Mouse (Mus musculus): ENCODE results near the gene Fkbp8. TPM values are rescaled to one million over a fixed set of nuclear protein-coding genes. Genes with fewer than 3 reads are reported as not detected.

Gene Fkbp8
- 99.1 TPM for polyA plus RNA-seq (2015; fragmentation: Illumina TruSeq; extraction: RNeasy Lipid Tissue Mini Kit (QIAGEN cat#74804); ENCODE audit: insufficient read depth, low replicate concordance)

DNA sequence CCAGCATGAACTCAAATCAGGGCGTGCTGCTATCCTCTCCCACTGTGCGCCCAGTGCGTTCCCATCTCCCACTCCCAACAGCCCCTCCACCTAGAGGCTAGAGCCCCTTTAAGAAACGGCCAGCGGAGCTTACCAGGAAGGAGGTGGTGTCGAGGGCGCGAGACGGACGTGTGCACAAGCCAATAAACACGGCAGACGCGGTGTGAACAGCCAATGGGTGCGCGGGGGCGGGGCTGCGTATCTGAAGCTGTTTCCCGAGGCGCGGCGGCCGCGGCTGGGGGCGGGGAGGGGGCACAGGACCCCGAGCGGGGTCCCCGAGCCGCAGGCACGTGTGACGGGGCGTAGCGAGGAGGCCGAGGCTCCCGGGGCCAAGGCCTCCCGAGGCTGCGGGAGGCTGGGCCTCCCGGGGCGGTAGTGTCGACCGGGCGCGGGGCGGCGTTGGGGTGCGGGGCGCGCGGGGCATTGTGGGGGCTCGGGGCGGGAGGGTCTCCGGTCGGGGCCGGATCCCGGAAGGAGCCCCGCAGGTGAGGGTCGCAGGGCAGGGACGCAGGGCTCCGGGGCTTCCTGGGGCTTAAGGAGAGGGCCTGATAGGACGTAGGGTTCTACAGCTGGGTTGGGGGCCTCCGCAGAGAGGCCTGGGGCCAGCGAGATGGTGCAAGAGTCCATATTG is at the start of gene Fkbp8, which contains the start of gene Kxd1:
TSS of gene Fkbp8 (plus strand) at position 213 of the 670 bp plus-strand sequence.
TSS of gene Kxd1 (minus strand) at position 445 of the 670 bp plus-strand sequence.

DNA sequence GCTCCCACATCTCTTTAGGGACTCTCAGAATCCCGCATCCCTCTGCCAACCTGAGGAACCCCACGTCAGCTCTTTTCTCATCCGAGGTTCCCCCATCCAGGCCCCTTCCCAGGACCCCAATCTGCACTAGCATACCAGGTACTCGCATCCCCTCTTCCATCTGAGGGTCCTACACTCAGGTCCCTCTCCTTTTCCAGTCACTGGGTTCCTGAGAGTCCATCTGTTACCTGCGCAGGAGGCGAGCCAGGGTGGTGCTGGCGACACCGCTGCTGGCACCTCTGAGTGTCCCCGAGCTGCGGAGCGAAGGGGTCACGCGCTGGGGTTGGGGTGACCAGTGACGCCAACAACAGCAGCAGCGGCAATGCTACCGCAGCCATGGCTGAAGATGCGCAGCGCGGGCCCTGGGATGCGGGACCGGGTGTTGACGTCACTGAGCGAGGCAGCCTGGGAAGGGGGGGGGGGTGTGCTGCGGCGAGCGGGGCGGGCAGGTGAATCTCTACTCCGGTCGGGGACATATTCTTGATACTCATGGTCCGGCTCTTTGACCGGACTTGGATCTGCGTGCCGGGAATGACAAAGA is 40.5 kb upstream of the Fkbp8 start, which contains the start of gene Tmem59l:
TSS of gene Tmem59l (minus strand) at position 418 of the 580 bp plus-strand sequence.

DNA sequence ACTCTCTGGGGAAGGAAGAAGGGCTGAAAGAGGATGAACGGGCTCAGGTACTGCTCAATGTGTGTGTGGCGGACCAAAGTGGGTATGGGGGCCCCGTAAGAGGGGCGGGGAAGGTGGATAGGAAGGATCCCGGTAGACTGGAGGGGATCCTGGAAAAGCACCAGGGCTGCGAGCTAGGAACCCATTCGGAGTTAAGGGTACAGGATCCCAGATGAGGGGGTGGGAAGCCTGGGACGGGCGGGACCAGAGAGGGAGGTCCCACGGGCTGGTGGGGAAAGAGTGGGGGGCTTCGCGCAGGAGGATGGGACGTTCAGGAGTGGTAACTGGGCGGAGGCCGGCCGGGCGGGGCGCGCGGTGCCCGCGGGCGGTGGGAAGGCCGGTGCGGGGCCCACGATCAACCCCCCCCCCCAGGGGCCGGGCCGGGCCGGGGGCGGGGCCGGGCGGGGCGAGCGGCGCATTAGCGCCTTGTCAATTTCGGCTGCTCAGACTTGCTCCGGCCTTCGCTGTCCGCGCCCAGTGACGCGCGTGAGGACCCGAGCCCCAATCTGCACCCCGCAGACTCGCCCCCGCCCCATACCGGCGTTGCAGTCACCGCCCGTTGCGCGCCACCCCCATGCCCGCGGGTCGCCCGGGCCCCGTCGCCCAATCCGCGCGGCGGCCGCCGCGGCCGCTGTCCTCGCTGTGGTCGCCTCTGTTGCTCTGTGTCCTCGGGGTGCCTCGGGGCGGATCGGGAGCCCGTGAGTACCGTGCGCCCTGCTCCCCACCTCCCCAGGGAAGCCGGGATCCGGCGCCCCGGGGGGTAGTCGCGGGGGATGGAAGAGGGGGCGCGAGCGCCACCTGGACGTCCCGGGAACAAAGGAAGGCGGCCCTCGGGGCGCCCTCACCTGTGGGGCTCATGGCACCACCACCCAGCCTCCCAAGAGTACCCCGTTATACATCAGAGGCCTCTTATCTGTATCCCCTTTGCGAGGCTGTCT is 34.6 kb upstream of the Fkbp8 start, which contains the start of gene Crlf1:
TSS of gene Crlf1 (plus strand) at position 495 of the 977 bp plus-strand sequence.

DNA sequence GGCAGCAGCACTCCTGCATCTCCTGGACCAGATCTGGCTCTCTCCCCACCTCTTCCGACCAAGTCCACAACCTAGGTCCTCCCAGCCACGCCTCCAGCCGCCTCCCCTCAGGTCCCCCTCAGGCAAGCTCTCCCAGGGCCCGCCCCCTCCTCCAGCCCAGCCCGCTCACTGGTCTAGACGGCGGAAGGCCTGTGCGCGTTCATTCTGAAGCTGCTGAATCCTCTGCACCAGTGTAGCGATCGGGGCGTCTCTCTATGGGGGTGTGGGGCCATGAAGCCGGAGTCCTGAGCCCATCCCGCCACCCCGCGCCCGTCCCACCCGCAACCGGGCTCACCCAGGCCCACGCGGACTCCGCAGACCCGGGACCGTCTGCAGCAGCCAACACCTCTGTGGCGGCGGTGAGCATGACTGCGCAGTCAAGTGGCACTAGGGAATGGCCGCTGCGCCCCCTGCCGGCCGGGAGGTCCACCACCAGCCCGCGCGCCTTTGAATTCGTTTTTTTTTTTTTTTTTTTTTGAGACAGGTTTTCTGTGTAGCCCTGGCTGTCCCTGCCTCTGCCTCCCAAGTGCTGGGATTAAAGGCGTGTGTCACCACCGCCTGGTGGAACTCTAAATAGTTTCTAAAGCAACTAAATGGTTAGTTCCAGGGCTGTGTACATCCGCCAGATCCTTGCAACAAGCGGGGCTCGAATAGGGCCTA is 21.0 kb upstream of the Fkbp8 start, which contains the start of gene Rex1bd:
TSS of gene Rex1bd (minus strand) at position 425 of the 699 bp plus-strand sequence.

DNA sequence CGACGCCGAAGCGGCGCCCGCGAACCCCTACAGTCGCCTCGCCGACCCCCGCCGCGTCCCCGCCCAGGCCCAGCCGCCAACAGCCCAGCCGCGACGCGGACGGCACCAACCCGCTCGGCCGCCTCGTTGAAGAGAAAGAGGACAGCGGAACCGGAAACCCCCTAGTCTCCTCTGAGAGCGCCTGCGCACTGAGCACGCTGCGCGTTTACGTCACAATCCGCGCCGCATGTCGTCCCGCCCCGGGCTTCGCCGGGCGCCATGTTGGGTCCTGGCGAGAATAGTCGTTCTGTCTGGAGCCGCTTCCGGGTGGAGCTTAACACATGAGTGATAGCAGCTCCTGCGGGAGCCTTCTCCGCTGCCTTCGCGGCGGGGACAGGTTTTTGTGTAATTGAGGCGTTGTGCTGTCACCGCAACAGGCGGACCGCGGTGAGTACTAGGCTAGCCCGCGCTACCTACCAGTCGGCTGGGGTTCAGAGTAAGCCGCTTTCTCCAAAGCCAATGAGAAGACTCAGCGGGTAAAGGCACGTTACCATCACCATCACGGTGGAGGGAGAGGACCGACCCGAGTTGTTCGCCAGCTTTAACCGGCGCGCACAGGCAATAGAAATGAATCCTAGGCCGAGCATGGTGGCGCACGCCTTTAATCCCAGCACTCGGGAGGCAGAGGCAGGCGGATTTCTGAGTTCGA is 17.2 kb upstream of the Fkbp8 start, which contains the start of gene Uba52:
TSS of gene Uba52 (minus strand) at position 574 of the 688 bp plus-strand sequence.

DNA sequence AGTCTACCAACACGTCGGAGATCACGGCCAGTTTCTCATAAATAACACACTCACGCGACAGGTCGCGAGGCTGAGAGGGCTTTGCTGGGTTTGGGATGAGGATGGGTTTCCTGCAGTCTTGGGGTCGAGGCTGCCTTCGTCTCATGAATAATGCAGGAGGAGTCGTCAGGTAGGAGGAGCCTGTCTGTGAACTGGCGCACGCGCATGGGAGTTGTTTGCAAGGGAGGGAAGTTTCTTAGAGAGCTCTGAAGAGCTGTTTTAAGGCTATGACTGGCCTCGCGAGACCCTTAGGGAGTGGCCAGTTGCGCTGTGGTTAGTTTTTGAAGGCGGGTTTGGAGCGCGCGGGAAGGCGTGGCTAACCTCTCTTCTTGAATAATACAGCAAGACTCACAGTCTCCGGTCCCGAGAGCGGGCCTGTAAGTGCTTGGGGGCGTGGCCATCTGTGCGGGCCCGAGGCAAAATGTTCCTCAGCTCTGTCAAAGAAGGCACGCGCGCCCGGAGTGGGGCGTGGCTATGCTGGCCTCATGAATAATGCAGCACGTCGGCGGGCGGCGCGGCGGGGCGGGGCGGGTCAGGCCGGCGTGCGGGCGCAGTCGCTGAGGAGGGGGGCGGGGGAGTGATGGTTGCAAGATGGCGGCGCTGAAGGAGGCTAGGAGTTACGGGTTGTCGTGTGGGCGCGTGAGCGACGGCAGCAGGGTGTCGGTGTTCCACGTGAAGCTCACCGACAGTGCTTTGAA is 11.7 kb downstream of the Fkbp8 start, which contains the start of gene Ell:
TSS of gene Ell (plus strand) at position 381 of the 737 bp plus-strand sequence.

Other genes with a start within 250 kb of the Fkbp8 start
- gene Homer3, start 244.9 kb upstream of the Fkbp8 start, polyA plus RNA-seq (2015; fragmentation: Illumina TruSeq; extraction: RNeasy Lipid Tissue Mini Kit (QIAGEN cat#74804); ENCODE audit: insufficient read depth, low replicate concordance) = 4.2 TPM
- gene Ddx49, start 225.2 kb upstream of the Fkbp8 start, polyA plus RNA-seq (2015; fragmentation: Illumina TruSeq; extraction: RNeasy Lipid Tissue Mini Kit (QIAGEN cat#74804); ENCODE audit: insufficient read depth, low replicate concordance) = 23.5 TPM
- 32.0 TPM for gene Cope, start 225.2 kb upstream of the Fkbp8 start, polyA plus RNA-seq (2015; fragmentation: Illumina TruSeq; extraction: RNeasy Lipid Tissue Mini Kit (QIAGEN cat#74804); ENCODE audit: insufficient read depth, low replicate concordance)
- not detected for gene Cers1, start 211.9 kb upstream of the Fkbp8 start, polyA plus RNA-seq (2015; fragmentation: Illumina TruSeq; extraction: RNeasy Lipid Tissue Mini Kit (QIAGEN cat#74804); ENCODE audit: insufficient read depth, low replicate concordance)
- gene Gdf1, start 197.9 kb upstream of the Fkbp8 start, polyA plus RNA-seq (2015; fragmentation: Illumina TruSeq; extraction: RNeasy Lipid Tissue Mini Kit (QIAGEN cat#74804); ENCODE audit: insufficient read depth, low replicate concordance) = not detected
- gene Upf1, start 174.4 kb upstream of the Fkbp8 start, polyA plus RNA-seq (2015; fragmentation: Illumina TruSeq; extraction: RNeasy Lipid Tissue Mini Kit (QIAGEN cat#74804); ENCODE audit: insufficient read depth, low replicate concordance) = 16.2 TPM
- 0.10 TPM for gene Comp, start 154.2 kb upstream of the Fkbp8 start, polyA plus RNA-seq (2015; fragmentation: Illumina TruSeq; extraction: RNeasy Lipid Tissue Mini Kit (QIAGEN cat#74804); ENCODE audit: insufficient read depth, low replicate concordance)
- gene Crtc1, start 88.1 kb upstream of the Fkbp8 start, polyA plus RNA-seq (2015; fragmentation: Illumina TruSeq; extraction: RNeasy Lipid Tissue Mini Kit (QIAGEN cat#74804); ENCODE audit: insufficient read depth, low replicate concordance) = 6.5 TPM
- gene Klhl26, start 50.8 kb upstream of the Fkbp8 start, polyA plus RNA-seq (2015; fragmentation: Illumina TruSeq; extraction: RNeasy Lipid Tissue Mini Kit (QIAGEN cat#74804); ENCODE audit: insufficient read depth, low replicate concordance) = 5.5 TPM
- gene Tmem59l, start 40.4 kb upstream of the Fkbp8 start, polyA plus RNA-seq (2015; fragmentation: Illumina TruSeq; extraction: RNeasy Lipid Tissue Mini Kit (QIAGEN cat#74804); ENCODE audit: insufficient read depth, low replicate concordance) = not detected
- not detected for gene Crlf1, start 34.6 kb upstream of the Fkbp8 start, polyA plus RNA-seq (2015; fragmentation: Illumina TruSeq; extraction: RNeasy Lipid Tissue Mini Kit (QIAGEN cat#74804); ENCODE audit: insufficient read depth, low replicate concordance)
- 10.3 TPM for gene Rex1bd, start 21.0 kb upstream of the Fkbp8 start, polyA plus RNA-seq (2015; fragmentation: Illumina TruSeq; extraction: RNeasy Lipid Tissue Mini Kit (QIAGEN cat#74804); ENCODE audit: insufficient read depth, low replicate concordance)
- gene Uba52, start 16.9 kb upstream of the Fkbp8 start, polyA plus RNA-seq (2015; fragmentation: Illumina TruSeq; extraction: RNeasy Lipid Tissue Mini Kit (QIAGEN cat#74804); ENCODE audit: insufficient read depth, low replicate concordance) = 680 TPM
- 50.0 TPM for gene Kxd1, start 232 bp downstream of the Fkbp8 start, polyA plus RNA-seq (2015; fragmentation: Illumina TruSeq; extraction: RNeasy Lipid Tissue Mini Kit (QIAGEN cat#74804); ENCODE audit: insufficient read depth, low replicate concordance)
- 10.1 TPM for gene Ell, start 11.7 kb downstream of the Fkbp8 start, polyA plus RNA-seq (2015; fragmentation: Illumina TruSeq; extraction: RNeasy Lipid Tissue Mini Kit (QIAGEN cat#74804); ENCODE audit: insufficient read depth, low replicate concordance)
- gene Isyna1, start 66.6 kb downstream of the Fkbp8 start, polyA plus RNA-seq (2015; fragmentation: Illumina TruSeq; extraction: RNeasy Lipid Tissue Mini Kit (QIAGEN cat#74804); ENCODE audit: insufficient read depth, low replicate concordance) = 9.0 TPM
- 8.2 TPM for gene Ssbp4, start 81.1 kb downstream of the Fkbp8 start, polyA plus RNA-seq (2015; fragmentation: Illumina TruSeq; extraction: RNeasy Lipid Tissue Mini Kit (QIAGEN cat#74804); ENCODE audit: insufficient read depth, low replicate concordance)
- gene Lrrc25, start 88.4 kb downstream of the Fkbp8 start, polyA plus RNA-seq (2015; fragmentation: Illumina TruSeq; extraction: RNeasy Lipid Tissue Mini Kit (QIAGEN cat#74804); ENCODE audit: insufficient read depth, low replicate concordance) = 13.8 TPM
- not detected for gene Gdf15, start 104.7 kb downstream of the Fkbp8 start, polyA plus RNA-seq (2015; fragmentation: Illumina TruSeq; extraction: RNeasy Lipid Tissue Mini Kit (QIAGEN cat#74804); ENCODE audit: insufficient read depth, low replicate concordance)
- gene Pgpep1, start 132.7 kb downstream of the Fkbp8 start, polyA plus RNA-seq (2015; fragmentation: Illumina TruSeq; extraction: RNeasy Lipid Tissue Mini Kit (QIAGEN cat#74804); ENCODE audit: insufficient read depth, low replicate concordance) = 5.5 TPM
- gene Lsm4, start 145.5 kb downstream of the Fkbp8 start, polyA plus RNA-seq (2015; fragmentation: Illumina TruSeq; extraction: RNeasy Lipid Tissue Mini Kit (QIAGEN cat#74804); ENCODE audit: insufficient read depth, low replicate concordance) = 21.5 TPM
- 22.5 TPM for gene Jund, start 171.2 kb downstream of the Fkbp8 start, polyA plus RNA-seq (2015; fragmentation: Illumina TruSeq; extraction: RNeasy Lipid Tissue Mini Kit (QIAGEN cat#74804); ENCODE audit: insufficient read depth, low replicate concordance)
- not detected for gene Iqcn, start 175.7 kb downstream of the Fkbp8 start, polyA plus RNA-seq (2015; fragmentation: Illumina TruSeq; extraction: RNeasy Lipid Tissue Mini Kit (QIAGEN cat#74804); ENCODE audit: insufficient read depth, low replicate concordance)
- 1.5 TPM for gene Gm3336, start 190.8 kb downstream of the Fkbp8 start, polyA plus RNA-seq (2015; fragmentation: Illumina TruSeq; extraction: RNeasy Lipid Tissue Mini Kit (QIAGEN cat#74804); ENCODE audit: insufficient read depth, low replicate concordance)
- 0.72 TPM for gene Pde4c, start 196.0 kb downstream of the Fkbp8 start, polyA plus RNA-seq (2015; fragmentation: Illumina TruSeq; extraction: RNeasy Lipid Tissue Mini Kit (QIAGEN cat#74804); ENCODE audit: insufficient read depth, low replicate concordance)
- 4.4 TPM for gene Rab3a, start 227.0 kb downstream of the Fkbp8 start, polyA plus RNA-seq (2015; fragmentation: Illumina TruSeq; extraction: RNeasy Lipid Tissue Mini Kit (QIAGEN cat#74804); ENCODE audit: insufficient read depth, low replicate concordance)
- gene Mpv17l2, start 233.2 kb downstream of the Fkbp8 start, polyA plus RNA-seq (2015; fragmentation: Illumina TruSeq; extraction: RNeasy Lipid Tissue Mini Kit (QIAGEN cat#74804); ENCODE audit: insufficient read depth, low replicate concordance) = 14.0 TPM
- gene Pik3r2, start 249.0 kb downstream of the Fkbp8 start, polyA plus RNA-seq (2015; fragmentation: Illumina TruSeq; extraction: RNeasy Lipid Tissue Mini Kit (QIAGEN cat#74804); ENCODE audit: insufficient read depth, low replicate concordance) = 6.9 TPM